Mouse (Mus musculus): ENCODE data around the gene Plod1. TPM values are rescaled to one million over a fixed set of nuclear protein-coding genes. Genes with fewer than 3 reads are reported as not detected.
A peak's percentile ranks its signal among the peaks of the same experiment; 100 is the strongest.

Plod1 gene
- polyA plus RNA-seq, 1 experiment from 2014 or later = 32.7 TPM

GRCm38 (mm10) chr4:147934611-147935010, 2.0 kb downstream of the Plod1 start:
- Histone ChIP-seq H3K9ac (replicated peaks; ENCODE audit: low read length) (no peak overlapping the region), H3K27me3 (ENCODE audit: control insufficient read depth, insufficient read depth, low read length) (no peaks in the 10 kb centered on the region), H3K27ac (replicated peaks; ENCODE audit: low read depth, low read length) (no peak overlapping the region), H3K4me2 (ENCODE audit: low read depth, low read length) (no peak overlapping the region), H3K36me3 (replicated peaks; ENCODE audit: control insufficient read depth, insufficient read depth, low read depth, low read length) (no peaks in the 10 kb centered on the region), H3K4me3 (ENCODE audit: low read depth, low read length) (no peak overlapping the region), H3K4me1 (ENCODE audit: control insufficient read depth, insufficient read depth, low read length) (no peaks in the 10 kb centered on the region; the same call in 1 of the 2 replicates), H3K9me3 (replicated peaks; ENCODE audit: control insufficient read depth, low read length) (no peaks in the 10 kb centered on the region)
- WGBS = 87% methylated on average over 4 of the region's 4 CpGs
- DNase-seq (ENCODE audit: low spot score) (no peak), ATAC-seq (replicated peaks; ENCODE audit: insufficient number of reproducible peaks, low FRiP score, low TSS enrichment, low read depth) (no peak)

- Histone ChIP-seq H3K9me3 (replicated peaks; ENCODE audit: control insufficient read depth, low read length) (no peaks in the 10 kb centered on the region), H3K4me1 (ENCODE audit: control insufficient read depth, insufficient read depth, low read length) (no peaks in the 10 kb centered on the region; the same call in 1 of the 2 replicates), H3K27ac (replicated peaks; ENCODE audit: low read depth, low read length) (no peak overlapping the region), H3K4me3 (ENCODE audit: low read depth, low read length) (no peak overlapping the region), H3K36me3 (replicated peaks; ENCODE audit: control insufficient read depth, insufficient read depth, low read depth, low read length) (no peaks in the 10 kb centered on the region), H3K9ac (replicated peaks; ENCODE audit: low read length) (no peak overlapping the region), H3K4me2 (ENCODE audit: low read depth, low read length) (no peak overlapping the region), H3K27me3 (ENCODE audit: control insufficient read depth, insufficient read depth, low read length) (no peaks in the 10 kb centered on the region)
- 32% methylated on average over 3 of the region's 3 CpGs for WGBS
- ATAC-seq (replicated peaks; ENCODE audit: insufficient number of reproducible peaks, low FRiP score, low TSS enrichment, low read depth) (no peak), DNase-seq (ENCODE audit: low spot score) (no peak)
Measured at GRCm38 (mm10) chr4:147934134-147934533, 2.4 kb downstream of the Plod1 start.

GRCm38 (mm10) chr4:147930946-147931345, 5.6 kb downstream of the Plod1 start:
- Histone ChIP-seq H3K4me2 (ENCODE audit: low read depth, low read length) (no peak overlapping the region), H3K4me1 (ENCODE audit: control insufficient read depth, insufficient read depth, low read length) (no peaks in the 10 kb centered on the region; the same call in 1 of the 2 replicates), H3K4me3 (ENCODE audit: low read depth, low read length) (no peak overlapping the region), H3K9ac (replicated peaks; ENCODE audit: low read length) (no peak overlapping the region), H3K27ac (replicated peaks; ENCODE audit: low read depth, low read length) (no peak overlapping the region), H3K27me3 (ENCODE audit: control insufficient read depth, insufficient read depth, low read length) (no peaks in the 10 kb centered on the region), H3K9me3 (replicated peaks; ENCODE audit: control insufficient read depth, low read length) (no peaks in the 10 kb centered on the region), H3K36me3 (replicated peaks; ENCODE audit: control insufficient read depth, insufficient read depth, low read depth, low read length) (no peaks in the 10 kb centered on the region)
- DNase-seq (ENCODE audit: low spot score) (no peak), ATAC-seq (replicated peaks; ENCODE audit: insufficient number of reproducible peaks, low FRiP score, low TSS enrichment, low read depth) (no peak)
- WGBS = 93% methylated on average over 14 of the region's 14 CpGs

- Histone ChIP-seq H3K9me3 (replicated peaks; ENCODE audit: control insufficient read depth, low read length) (no peaks in the 10 kb centered on the region), H3K27ac (replicated peaks; ENCODE audit: low read depth, low read length) (no peak overlapping the region), H3K36me3 (replicated peaks; ENCODE audit: control insufficient read depth, insufficient read depth, low read depth, low read length) (no peaks in the 10 kb centered on the region; the same call in 1 of the 2 replicates), H3K4me2 (ENCODE audit: low read depth, low read length) (no peak overlapping the region), H3K4me1 (ENCODE audit: control insufficient read depth, insufficient read depth, low read length) (no peaks in the 10 kb centered on the region; the same call in 1 of the 2 replicates), H3K27me3 (ENCODE audit: control insufficient read depth, insufficient read depth, low read length) (no peaks in the 10 kb centered on the region), H3K4me3 (ENCODE audit: low read depth, low read length) (no peak overlapping the region), H3K9ac (replicated peaks; ENCODE audit: low read length) (no peak overlapping the region; the same call in 1 of the 2 replicates)
- WGBS = 66% methylated on average over 7 of the region's 7 CpGs
- DNase-seq (ENCODE audit: low spot score) (no peak), ATAC-seq (replicated peaks; ENCODE audit: insufficient number of reproducible peaks, low FRiP score, low TSS enrichment, low read depth) (no peak)
Measured at GRCm38 (mm10) chr4:147928540-147928939, 8.0 kb downstream of the Plod1 start.

- H3K27me3 ChIP-seq (ENCODE audit: control insufficient read depth, insufficient read depth, low read length) = no peaks in the 10 kb centered on the region
- no peak overlapping the region for H3K4me2 ChIP-seq (ENCODE audit: low read depth, low read length)
- no peak overlapping the region for H3K4me3 ChIP-seq (ENCODE audit: low read depth, low read length)
- no peaks in the 10 kb centered on the region for H3K9me3 ChIP-seq (replicated peaks; ENCODE audit: control insufficient read depth, low read length)
- WGBS = 19% methylated on average over 9 of the region's 9 CpGs
- no peak overlapping the region for H3K27ac ChIP-seq (replicated peaks; ENCODE audit: low read depth, low read length)
- DNase-seq (ENCODE audit: low spot score) = no peak
- H3K4me1 ChIP-seq (ENCODE audit: control insufficient read depth, insufficient read depth, low read length) = no peaks in the 10 kb centered on the region; the same call in 1 of the 2 replicates
- H3K9ac ChIP-seq (replicated peaks; ENCODE audit: low read length) = no peak overlapping the region; the same call in 1 of the 2 replicates
- no peaks in the 10 kb centered on the region; the same call in 1 of the 2 replicates for H3K36me3 ChIP-seq (replicated peaks; ENCODE audit: control insufficient read depth, insufficient read depth, low read depth, low read length)
- ATAC-seq (replicated peaks; ENCODE audit: insufficient number of reproducible peaks, low FRiP score, low TSS enrichment, low read depth) = no peak
Measured at GRCm38 (mm10) chr4:147928136-147928535, 8.4 kb downstream of the Plod1 start.

GRCm38 (mm10) chr4:147927705-147928104, 8.9 kb downstream of the Plod1 start:
- H3K36me3 ChIP-seq (replicated peaks; ENCODE audit: control insufficient read depth, insufficient read depth, low read depth, low read length) = no peaks in the 10 kb centered on the region; the same call in 1 of the 2 replicates
- H3K4me3 ChIP-seq (ENCODE audit: low read depth, low read length) = no peak overlapping the region

GRCm38 (mm10) chr4:147922341-147922740, 14.2 kb downstream of the Plod1 start:
- H3K9ac ChIP-seq (replicated peaks; ENCODE audit: low read length) = no peak overlapping the region

More at GRCm38 (mm10) chr4:147927705-147928104, 8.9 kb downstream of the Plod1 start:
- no peak overlapping the region for H3K9ac ChIP-seq (replicated peaks; ENCODE audit: low read length)
- H3K4me1 ChIP-seq (ENCODE audit: control insufficient read depth, insufficient read depth, low read length) = no peaks in the 10 kb centered on the region
- 31% methylated on average over 8 of the region's 8 CpGs for WGBS
- no peaks in the 10 kb centered on the region for H3K27me3 ChIP-seq (ENCODE audit: control insufficient read depth, insufficient read depth, low read length)
- H3K9me3 ChIP-seq (replicated peaks; ENCODE audit: control insufficient read depth, low read length) = no peaks in the 10 kb centered on the region
- ATAC-seq (replicated peaks; ENCODE audit: insufficient number of reproducible peaks, low FRiP score, low TSS enrichment, low read depth) = no peak
- H3K27ac ChIP-seq (replicated peaks; ENCODE audit: low read depth, low read length) = no peak overlapping the region
- no peak for DNase-seq (ENCODE audit: low spot score)
- H3K4me2 ChIP-seq (ENCODE audit: low read depth, low read length) = no peak overlapping the region

GRCm38 (mm10) chr4:147920973-147921372, 15.6 kb downstream of the Plod1 start:
- no peaks in the 10 kb centered on the region for H3K27me3 ChIP-seq (ENCODE audit: control insufficient read depth, insufficient read depth, low read length)
- no peak for DNase-seq (ENCODE audit: low spot score)
- H3K9ac ChIP-seq (replicated peaks; ENCODE audit: low read length) = no peak overlapping the region
- no peak overlapping the region for H3K4me3 ChIP-seq (ENCODE audit: low read depth, low read length)
- ATAC-seq (replicated peaks; ENCODE audit: insufficient number of reproducible peaks, low FRiP score, low TSS enrichment, low read depth) = 0 out of 2 replicates have a peak, but pooled peaks have one; percentile 14
- no peaks in the 10 kb centered on the region for H3K9me3 ChIP-seq (replicated peaks; ENCODE audit: control insufficient read depth, low read length)
- no peak overlapping the region for H3K4me2 ChIP-seq (ENCODE audit: low read depth, low read length)
- no peaks in the 10 kb centered on the region; the same call in 1 of the 2 replicates for H3K4me1 ChIP-seq (ENCODE audit: control insufficient read depth, insufficient read depth, low read length)
- 31% methylated on average over 10 of the region's 10 CpGs for WGBS
- no peak overlapping the region for H3K27ac ChIP-seq (replicated peaks; ENCODE audit: low read depth, low read length)
- no peaks in the 10 kb centered on the region; the same call in 1 of the 2 replicates for H3K36me3 ChIP-seq (replicated peaks; ENCODE audit: control insufficient read depth, insufficient read depth, low read depth, low read length)

More at GRCm38 (mm10) chr4:147922341-147922740, 14.2 kb downstream of the Plod1 start:
- H3K27me3 ChIP-seq (ENCODE audit: control insufficient read depth, insufficient read depth, low read length) = no peaks in the 10 kb centered on the region
- no peak for ATAC-seq (replicated peaks; ENCODE audit: insufficient number of reproducible peaks, low FRiP score, low TSS enrichment, low read depth)
- no peak overlapping the region for H3K4me2 ChIP-seq (ENCODE audit: low read depth, low read length)
- no peak overlapping the region for H3K27ac ChIP-seq (replicated peaks; ENCODE audit: low read depth, low read length)
- no peaks in the 10 kb centered on the region; the same call in 1 of the 2 replicates for H3K36me3 ChIP-seq (replicated peaks; ENCODE audit: control insufficient read depth, insufficient read depth, low read depth, low read length)
- no peaks in the 10 kb centered on the region; the same call in 1 of the 2 replicates for H3K4me1 ChIP-seq (ENCODE audit: control insufficient read depth, insufficient read depth, low read length)
- H3K9me3 ChIP-seq (replicated peaks; ENCODE audit: control insufficient read depth, low read length) = no peaks in the 10 kb centered on the region
- H3K4me3 ChIP-seq (ENCODE audit: low read depth, low read length) = no peak overlapping the region
- no peak for DNase-seq (ENCODE audit: low spot score)
- 76% methylated on average over 11 of the region's 11 CpGs for WGBS
